Mouse (Mus musculus): ENCODE measurements around the gene Cby1.
"Not testable (repeated sequence)": the region's sequence is repeated elsewhere in the genome, so short reads cannot be mapped to it uniquely, and the experiment has no call there.

Cby1 gene

GRCm38 (mm10) chr15:79658531-79659375 lies at the start of gene Cby1, which contains the start of gene Fam227a:
Cby1 (plus strand) TSS chr15:79659199.
Fam227a (minus strand) TSS chr15:79658956.
- in situ Hi-C loops (cut with MboI, MseI) = no loop called here

GRCm38 (mm10) chr15:79609226-79609625 lies 49.8 kb upstream of the Cby1 start:
- in situ Hi-C loops (cut with MboI, MseI) = no loop called here

GRCm38 (mm10) chr15:79615501-79615900 lies 43.5 kb upstream of the Cby1 start:
- in situ Hi-C loops (cut with MboI, MseI) = no loop called here

- in situ Hi-C loops (cut with MboI, MseI) = no loop called here
These were observed 42.3 kb upstream of the Cby1 start for GRCm38 (mm10) chr15:79616729-79617128.

- in situ Hi-C loops (cut with MboI, MseI) = no loop called here
These were observed 41.9 kb upstream of the Cby1 start for GRCm38 (mm10) chr15:79617135-79617534.

GRCm38 (mm10) chr15:79618456-79618855 lies 40.5 kb upstream of the Cby1 start:
- in situ Hi-C loops (cut with MboI, MseI) = no loop called here

- in situ Hi-C loops (cut with MboI, MseI) = no loop called here
These were observed 39.1 kb upstream of the Cby1 start for GRCm38 (mm10) chr15:79619770-79620414.

- in situ Hi-C loops (cut with MboI, MseI) = no loop called here
These were observed 28.5 kb upstream of the Cby1 start for GRCm38 (mm10) chr15:79630471-79630870.

GRCm38 (mm10) chr15:79641135-79641817 lies 17.7 kb upstream of the Cby1 start:
- in situ Hi-C loops (cut with MboI, MseI) = no loop called here

- in situ Hi-C loops (cut with MboI, MseI) = no loop called here
These were observed 13.5 kb upstream of the Cby1 start for GRCm38 (mm10) chr15:79645483-79645882.

- in situ Hi-C loops (cut with MboI, MseI) = no loop called here
These were observed 10.9 kb upstream of the Cby1 start for GRCm38 (mm10) chr15:79648130-79648529.

- in situ Hi-C loops (cut with MboI, MseI) = no loop called here
These were observed 8.4 kb upstream of the Cby1 start for GRCm38 (mm10) chr15:79650569-79650968.

- in situ Hi-C loops (cut with MboI, MseI) = no loop called here
These were observed 7.5 kb upstream of the Cby1 start for GRCm38 (mm10) chr15:79651481-79651880.

GRCm38 (mm10) chr15:79656451-79656850 lies 2.5 kb upstream of the Cby1 start:
- in situ Hi-C loops (cut with MboI, MseI) = no loop called here

GRCm38 (mm10) chr15:79657837-79658530 lies 1.0 kb upstream of the Cby1 start:
- in situ Hi-C loops (cut with MboI, MseI) = no loop called here

- in situ Hi-C loops (cut with MboI, MseI) = no loop called here
These were observed 2.9 kb downstream of the Cby1 start for GRCm38 (mm10) chr15:79661852-79662251.

GRCm38 (mm10) chr15:79664666-79665065 lies 5.7 kb downstream of the Cby1 start:
- in situ Hi-C loops (cut with MboI, MseI) = no loop called here

- in situ Hi-C loops (cut with MboI, MseI) = no loop called here
These were observed 10.2 kb downstream of the Cby1 start for GRCm38 (mm10) chr15:79669195-79669594.

GRCm38 (mm10) chr15:79670249-79670971 lies 11.4 kb downstream of the Cby1 start, which contains the start of gene Tomm22:
Tomm22 (plus strand) TSS chr15:79670861.
- in situ Hi-C loops (cut with MboI, MseI) = no loop called here

- in situ Hi-C loops (cut with MboI, MseI) = no loop called here
These were observed 11.9 kb downstream of the Cby1 start for GRCm38 (mm10) chr15:79670972-79671299.

- in situ Hi-C loops (cut with MboI, MseI) = not testable (repeated sequence)
These were observed 12.9 kb downstream of the Cby1 start for GRCm38 (mm10) chr15:79671828-79672348.

Measured in T-helper 2 cell (primary cell).